Mouse (Mus musculus) heart, adult 2 months (tissue): Measurements from ENCODE around the gene Cbl. TPM values are rescaled to one million over a fixed set of nuclear protein-coding genes. Genes with fewer than 3 reads are reported as not detected.

ENCODE experiments used
- DNase-seq, 2 experiments: peaks; one replicate each; pipeline ENCODE4 v3.0.0; 2021
- H3K27ac ChIP-seq: fragments of 200-600 bp; 2 replicates; pipeline ENCODE4 v1.8.1; 2022
- H3K27me3 ChIP-seq: fragments of 200-500 bp; 2 replicates; pipeline ENCODE4 v1.6.1; 2012; ENCODE audit warnings: mild to moderate bottlenecking, low read length, inconsistent platforms, mixed read lengths; ENCODE audit not compliant: control insufficient read depth, insufficient read depth
- H3K36me3 ChIP-seq: fragments of 200-500 bp; 2 replicates; pipeline ENCODE4 v1.6.1; 2012; ENCODE audit warnings: low read length, inconsistent platforms; ENCODE audit not compliant: control insufficient read depth, insufficient read depth
- H3K4me1 ChIP-seq: fragments of 200-500 bp; 2 replicates; pipeline ENCODE4 v1.6.1; 2011; ENCODE audit warnings: low read length; ENCODE audit not compliant: control insufficient read depth, insufficient read depth
- H3K4me3 ChIP-seq: fragments of 200-600 bp; 2 replicates; pipeline ENCODE4 v1.8.1; 2022
- H3K79me2 ChIP-seq: fragments of 200-500 bp; replicated peaks from 2 replicates; pipeline ENCODE4 v1.6.1; 2012; ENCODE audit warnings: mild to moderate bottlenecking, inconsistent platforms, low read length, moderate library complexity, mixed read lengths; ENCODE audit not compliant: control insufficient read depth, insufficient read depth
- H3K9ac ChIP-seq: fragments of 200-500 bp; 2 replicates; pipeline ENCODE4 v1.6.1; 2012; ENCODE audit warnings: low read depth, mild to moderate bottlenecking, control low read depth, inconsistent platforms, low read length, mixed read lengths
- CTCF ChIP-seq: fragments of 200-600 bp; IDR thresholded peaks from 2 replicates; pipeline ENCODE4 v1.8.1; 2022; ENCODE audit warnings: antibody characterized with exemption, mild to moderate bottlenecking, moderate library complexity
- EP300 ChIP-seq: fragments of 200-500 bp; IDR thresholded peaks from 2 replicates; pipeline ENCODE4 v1.6.1; 2011; ENCODE audit warnings: low read depth, low read length, control low read depth; ENCODE audit not compliant: insufficient read depth
- POLR2A ChIP-seq: fragments of 200-500 bp; IDR thresholded peaks from 2 replicates; pipeline ENCODE4 v1.6.1; 2011; ENCODE audit warnings: mild to moderate bottlenecking, low read depth, low read length, control low read depth; ENCODE audit not compliant: insufficient read depth
- WGBS: fragments of 180-500 bp; shearing (Covaris S2); methylation state at CpG from one replicate; pipeline ENCODE4 v1.1.7; 2018; 5-methylcytosine and 5-hydroxymethylcytosine counted together
- intact Hi-C: fragments of 180-260 bp; cut with DNase I; formaldehyde crosslinking; loops from one replicate; pipeline ENCODE4 v1.15.1; 2025
- polyA plus RNA-seq: library from polyadenylated mRNA; depleted of rRNA; stranded (reverse); fragments of >200 nt; gene quantifications from 2 replicates; pipeline ENCODE4 v1.2.3, GENCODE M21; 2012
- total RNA-seq, 2 experiments: library from RNA; stranded (reverse); gene quantifications; 2 replicates each; pipeline ENCODE4 v1.2.3; 2021

Cbl gene
- total and polyA plus RNA-seq, 3 experiments, result 5.0 to 18.7 (median 17.8) TPM

GRCm38 (mm10) chr9:44233021-44233801 is 638 bp downstream of the Cbl start:
- under 1% methylated on average over 40 of the region's 40 CpGs for WGBS
- H3K4me1 ChIP-seq, result peaks cover 8% of the 10 kb centered on the region
- DNase-seq, result peak; percentile 35 to 36
- peak overlapping the region; percentile 96 for H3K4me3 ChIP-seq
- H3K36me3 ChIP-seq, result peaks cover 5% of the 10 kb centered on the region
- TF ChIP-seq CTCF, result no peak
- no peak for TF ChIP-seq EP300
- no peak for TF ChIP-seq POLR2A
- peak overlapping the region; percentile 98 for H3K9ac ChIP-seq
- H3K27ac ChIP-seq, result peak overlapping the region; percentile 96
- no peaks in the 10 kb centered on the region for H3K27me3 ChIP-seq
- intact Hi-C loops, result loop anchor here (2.0 to 10.0 kb wide), 2 partner anchors 62 to 248 kb away; no protein-coding TSS in a partner anchor
- H3K79me2 ChIP-seq, result peaks cover 7% of the 10 kb centered on the region

- intact Hi-C loops, result loop anchor here (2.0 to 10.0 kb wide), 2 partner anchors 61 to 247 kb away; no protein-coding TSS in a partner anchor
- peaks cover 10% of the 10 kb centered on the region for H3K79me2 ChIP-seq
- H3K36me3 ChIP-seq, result peaks cover 8% of the 10 kb centered on the region
- no peak for TF ChIP-seq CTCF
- no peak for TF ChIP-seq POLR2A
- TF ChIP-seq EP300, result no peak
- no peak for DNase-seq
- peaks cover 10% of the 10 kb centered on the region for H3K4me1 ChIP-seq
- no peak overlapping the region for H3K27ac ChIP-seq
- no peak overlapping the region for H3K9ac ChIP-seq
- no peak overlapping the region for H3K4me3 ChIP-seq
- H3K27me3 ChIP-seq, result no peaks in the 10 kb centered on the region
Observed at GRCm38 (mm10) chr9:44231609-44232008, 2.2 kb downstream of the Cbl start.

GRCm38 (mm10) chr9:44225993-44226392 is 7.9 kb downstream of the Cbl start:
- no peak for DNase-seq
- WGBS, result 20% methylated on average over 6 of the region's 6 CpGs

GRCm38 (mm10) chr9:44213538-44213937 is 20.3 kb downstream of the Cbl start:
- no peak overlapping the region for H3K9ac ChIP-seq
- H3K79me2 ChIP-seq, result peaks cover 4% of the 10 kb centered on the region; the same call in 1 of the 2 replicates
- no peak overlapping the region for H3K27ac ChIP-seq
- 91% methylated on average over 14 of the region's 14 CpGs for WGBS
- DNase-seq, result no peak
- intact Hi-C loops, result no loop called here
- no peak for TF ChIP-seq EP300
- no peak for TF ChIP-seq CTCF
- TF ChIP-seq POLR2A, result no peak
- no peaks in the 10 kb centered on the region; the same call in 1 of the 2 replicates for H3K36me3 ChIP-seq
- peaks cover 2% of the 10 kb centered on the region; the same call in 1 of the 2 replicates for H3K4me1 ChIP-seq
- H3K27me3 ChIP-seq, result no peaks in the 10 kb centered on the region
- no peak overlapping the region for H3K4me3 ChIP-seq

More at GRCm38 (mm10) chr9:44225993-44226392, 7.9 kb downstream of the Cbl start:
- Histone ChIP-seq H3K79me2 (peaks cover 9% of the 10 kb centered on the region), H3K36me3 (peaks cover 8% of the 10 kb centered on the region), H3K27me3 (no peaks in the 10 kb centered on the region), H3K27ac (peak overlapping the region; percentile 6; the same call in 1 of the 2 replicates), H3K9ac (no peak overlapping the region), H3K4me1 (peaks cover 11% of the 10 kb centered on the region), H3K4me3 (no peak overlapping the region)
- TF ChIP-seq POLR2A (no peak), CTCF (no peak), EP300 (no peak)
- intact Hi-C loops, result no loop called here

- peaks cover 5% of the 10 kb centered on the region for H3K79me2 ChIP-seq
- intact Hi-C loops, result no loop called here
- no peaks in the 10 kb centered on the region for H3K27me3 ChIP-seq
- TF ChIP-seq EP300, result no peak
- no peak for TF ChIP-seq CTCF
- no peak for TF ChIP-seq POLR2A
- no peak overlapping the region for H3K9ac ChIP-seq
- DNase-seq, result no peak
- no peaks in the 10 kb centered on the region; the same call in 1 of the 2 replicates for H3K36me3 ChIP-seq
- 82% methylated on average over 4 of the region's 4 CpGs for WGBS
- H3K4me3 ChIP-seq, result no peak overlapping the region
- no peak overlapping the region for H3K27ac ChIP-seq
- H3K4me1 ChIP-seq, result peaks cover 2% of the 10 kb centered on the region; the same call in 1 of the 2 replicates
Observed at GRCm38 (mm10) chr9:44212406-44212805, 21.4 kb downstream of the Cbl start.

GRCm38 (mm10) chr9:44209416-44209815 is 24.4 kb downstream of the Cbl start:
- no peak for DNase-seq
- intact Hi-C loops, result no loop called here
- H3K4me3 ChIP-seq, result no peak overlapping the region
- TF ChIP-seq EP300, result no peak
- no peak for TF ChIP-seq POLR2A
- no peak for TF ChIP-seq CTCF
- peaks cover 2% of the 10 kb centered on the region; the same call in 1 of the 2 replicates for H3K4me1 ChIP-seq
- H3K9ac ChIP-seq, result no peak overlapping the region
- H3K36me3 ChIP-seq, result no peaks in the 10 kb centered on the region; the same call in 1 of the 2 replicates
- WGBS, result 94% methylated on average over 4 of the region's 4 CpGs
- H3K27ac ChIP-seq, result no peak overlapping the region
- H3K79me2 ChIP-seq, result peaks cover 9% of the 10 kb centered on the region
- H3K27me3 ChIP-seq, result no peaks in the 10 kb centered on the region
